Mouse (Mus musculus) olfactory bulb, adult 2 months (tissue): Measurements from ENCODE around the gene Cdyl2.

Experiments
- CTCF ChIP-seq: fragments of 200-500 bp; IDR thresholded peaks from 2 replicates; pipeline ENCODE4 v1.5.1; 2012; ENCODE audit warnings: low read depth, mild to moderate bottlenecking, low read length, moderate library complexity; ENCODE audit not compliant: insufficient read depth
- POLR2A ChIP-seq: fragments of 200-500 bp; IDR thresholded peaks from 2 replicates; pipeline ENCODE4 v1.6.1; 2012; ENCODE audit warnings: mild to moderate bottlenecking, low read depth, low read length, moderate library complexity; ENCODE audit not compliant: insufficient read depth

GRCm38 (mm10) chr8:116552778-116553177 is 180.0 kb downstream of the Cdyl2 start:
- TF ChIP-seq POLR2A (no peak), CTCF (no peak)
